Mouse (Mus musculus): ENCODE results near the gene Tle3.

DNA sequence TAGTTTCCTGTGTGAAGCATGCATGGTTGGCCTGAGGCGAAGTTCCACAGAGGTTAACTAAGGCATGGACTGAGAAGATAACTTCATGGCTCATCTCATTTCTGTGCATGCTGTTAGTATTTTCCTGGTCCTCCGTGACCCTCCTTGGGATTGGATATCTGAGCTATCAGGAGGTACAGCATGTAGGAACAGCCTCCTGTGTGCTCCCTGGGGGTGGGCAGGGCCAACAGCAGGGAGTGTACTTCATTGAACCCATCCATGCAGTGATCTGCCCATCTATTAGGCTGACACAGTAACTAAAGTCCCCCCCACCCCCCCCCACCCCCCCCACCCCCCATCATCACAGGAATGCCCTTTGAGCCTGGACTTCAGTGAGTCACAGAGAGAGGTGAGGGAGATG is 73.0 kb downstream of the Tle3 start:
- no peak for TF ChIP-seq CTCF (IDR thresholded peaks at IDR 0.05; ENCODE audit: borderline replicate concordance, extremely low read depth, insufficient read depth, insufficient read length)
- no peak for TF ChIP-seq POLR2A (IDR thresholded peaks at IDR 0.05; ENCODE audit: borderline replicate concordance, extremely low read depth, insufficient read depth, insufficient read length, poor library complexity, severe bottlenecking)

Data from brain, embryonic 14.5 days (tissue).